Mouse (Mus musculus): ENCODE data around the gene Palm2.

DNA sequence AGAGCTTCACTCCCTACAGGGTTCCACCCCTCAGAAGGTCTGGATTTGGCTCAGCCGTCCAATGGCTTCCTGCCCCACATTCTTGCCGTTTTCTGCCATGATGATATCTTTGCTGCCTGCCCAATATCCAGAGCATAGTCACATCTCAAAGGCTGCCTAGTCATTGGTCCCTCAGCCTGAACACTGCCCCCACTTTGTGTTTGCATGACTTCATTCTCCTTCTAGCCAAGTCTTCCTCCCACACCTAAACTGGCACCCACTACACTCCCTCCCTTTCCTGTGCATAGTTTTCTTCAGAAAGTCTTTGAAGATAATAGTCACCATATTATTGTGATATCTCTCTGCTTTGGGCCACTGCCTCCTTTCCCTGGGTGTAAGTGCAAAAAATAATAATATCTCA lies 123.1 kb downstream of the Palm2 start:
- TF ChIP-seq CTCF (IDR thresholded peaks at IDR 0.05; ENCODE audit: low read depth) (no peak), EP300 (IDR thresholded peaks at IDR 0.05; ENCODE audit: low read depth) (no peak)

Measured in liver, embryonic 14.5 days (tissue).